Mouse (Mus musculus) E14TG2a.4 (cell line): ENCODE results near the gene Agtr1a.

Experiments used
- CTCF ChIP-seq: conservative IDR thresholded peaks from 2 replicates; pipeline ENCODE4 v1.5.1; 2014; ENCODE audit warnings: low read length
- NANOG ChIP-seq: IDR thresholded peaks from 2 replicates; pipeline ENCODE4 v1.6.1; 2014; ENCODE audit warnings: borderline replicate concordance, low read length, mixed read lengths

DNA sequence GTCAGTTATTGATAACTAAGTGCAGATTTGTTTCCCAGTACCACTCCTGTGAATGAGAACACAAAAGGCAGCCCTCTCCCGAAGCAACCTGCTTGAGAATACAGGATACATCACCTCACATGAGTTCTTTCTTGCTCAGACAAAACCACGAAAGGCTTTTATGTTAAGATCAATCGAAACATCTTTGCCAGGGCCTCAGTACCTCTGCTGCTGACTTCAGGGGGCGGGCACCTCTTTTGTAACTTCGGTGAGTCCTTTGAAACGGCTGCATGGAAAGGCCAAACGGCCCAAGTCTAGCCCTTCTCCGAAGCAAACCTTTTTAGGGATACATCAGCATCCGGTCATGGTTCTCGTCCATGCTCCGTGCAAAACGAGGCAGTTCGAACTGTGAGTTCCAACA, 15.7 kb downstream of the Agtr1a start:
- TF ChIP-seq CTCF (no peak), NANOG (no peak)
